Mouse (Mus musculus): ENCODE data around the gene Meltf. TPM values are rescaled to one million over a fixed set of nuclear protein-coding genes. Genes with fewer than 3 reads are reported as not detected.

Meltf gene
- polyA plus RNA-seq, 1 experiment from 2014 or later = 0.09 TPM

DNA sequence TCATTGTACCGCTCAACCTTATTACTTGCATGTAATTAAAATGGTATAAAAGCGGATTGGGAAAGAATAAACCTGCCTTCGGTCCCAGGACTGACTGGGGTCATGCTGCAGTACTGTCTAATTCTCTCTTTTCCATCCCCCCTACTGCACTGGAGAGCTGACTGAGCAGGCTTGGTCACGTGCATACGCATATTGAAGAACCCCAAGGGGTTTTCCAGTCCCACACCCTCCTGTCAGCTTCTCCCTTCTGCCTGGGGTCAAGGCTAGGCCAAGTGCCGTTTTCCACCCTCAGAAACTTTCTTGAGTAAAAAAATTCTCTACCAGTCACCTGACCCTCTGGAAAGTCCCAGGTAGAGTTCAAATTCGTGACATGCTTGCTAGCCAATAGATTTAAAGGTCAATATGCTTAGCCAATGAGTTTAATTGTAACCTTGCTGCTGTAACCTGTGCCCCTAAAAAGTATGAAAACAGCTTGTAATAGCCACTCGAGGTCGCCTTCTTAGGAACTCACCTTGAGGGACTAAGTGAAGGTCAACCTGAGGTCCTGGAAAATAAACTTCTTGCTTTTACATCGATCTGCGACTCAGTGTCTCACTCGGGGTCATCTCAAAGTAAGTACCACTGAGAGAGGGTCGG is 48.1 kb downstream of the Meltf start:
- no peak for ATAC-seq
- no peaks in the 10 kb centered on the region for H3K36me3 ChIP-seq (ENCODE audit: poor library complexity, severe bottlenecking)
- WGBS = 89% methylated on average over 13 of the region's 13 CpGs

GRCm38 (mm10) chr16:31927412-31927811 is 48.8 kb downstream of the Meltf start:
- 90% methylated on average over 5 of the region's 5 CpGs for WGBS
- H3K4me3 ChIP-seq = no peak overlapping the region
- no peak for ATAC-seq

More for the DNA sequence above, 48.1 kb downstream of the Meltf start:
- no peaks in the 10 kb centered on the region for H3K9me3 ChIP-seq (replicated peaks)
- H3K4me2 ChIP-seq = no peak overlapping the region
- H3K9ac ChIP-seq = no peak overlapping the region
- H3K4me3 ChIP-seq = no peak overlapping the region
- H3K4me1 ChIP-seq = no peaks in the 10 kb centered on the region
- H3K27me3 ChIP-seq = peaks cover 10% of the 10 kb centered on the region; the same call in 1 of the 2 replicates
- no peak overlapping the region for H3K27ac ChIP-seq

DNA sequence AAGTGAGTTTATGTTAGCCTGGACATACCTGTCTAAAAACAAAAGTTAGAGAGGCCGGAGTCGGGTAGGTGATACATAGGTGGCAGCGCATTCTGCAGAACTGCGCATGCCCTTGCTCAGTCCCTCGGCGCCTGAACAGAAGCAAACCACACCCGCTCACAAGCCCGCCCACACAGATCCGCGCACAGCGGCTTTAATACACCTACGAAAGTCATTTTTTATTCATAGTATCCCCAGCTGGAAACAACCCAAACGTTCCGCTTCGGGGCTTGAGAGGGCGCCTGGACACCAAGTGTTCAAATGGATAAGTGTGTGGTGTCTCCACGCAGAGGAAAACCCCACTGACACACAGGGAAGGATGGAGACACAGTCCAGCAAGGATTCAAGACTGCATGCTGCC is 52.7 kb downstream of the Meltf start:
- no peak overlapping the region for H3K4me3 ChIP-seq
- no peak for ATAC-seq
- no peak overlapping the region for H3K27ac ChIP-seq
- no peak overlapping the region for H3K4me2 ChIP-seq
- WGBS = 64% methylated on average over 17 of the region's 17 CpGs
- H3K9ac ChIP-seq = no peak overlapping the region
- no peaks in the 10 kb centered on the region for H3K9me3 ChIP-seq (replicated peaks)
- no peaks in the 10 kb centered on the region for H3K36me3 ChIP-seq (ENCODE audit: poor library complexity, severe bottlenecking)
- peaks cover 33% of the 10 kb centered on the region for H3K4me1 ChIP-seq
- peaks cover 38% of the 10 kb centered on the region for H3K27me3 ChIP-seq

More at GRCm38 (mm10) chr16:31927412-31927811, 48.8 kb downstream of the Meltf start:
- H3K9ac ChIP-seq = no peak overlapping the region
- no peak overlapping the region for H3K27ac ChIP-seq
- no peak overlapping the region for H3K4me2 ChIP-seq
- H3K9me3 ChIP-seq (replicated peaks) = no peaks in the 10 kb centered on the region
- peaks cover 10% of the 10 kb centered on the region; the same call in 1 of the 2 replicates for H3K27me3 ChIP-seq
- H3K36me3 ChIP-seq (ENCODE audit: poor library complexity, severe bottlenecking) = no peaks in the 10 kb centered on the region
- peaks cover 5% of the 10 kb centered on the region; the same call in 1 of the 2 replicates for H3K4me1 ChIP-seq

- Histone ChIP-seq H3K27me3 (peaks cover 44% of the 10 kb centered on the region), H3K9ac (0 out of 2 replicates have a peak overlapping the region, but pooled peaks have one; percentile 31), H3K36me3 (ENCODE audit: poor library complexity, severe bottlenecking) (no peaks in the 10 kb centered on the region), H3K4me2 (peak overlapping the region; percentile 77; the same call in 1 of the 2 replicates), H3K9me3 (replicated peaks) (no peaks in the 10 kb centered on the region), H3K4me1 (peaks cover 33% of the 10 kb centered on the region), H3K4me3 (0 out of 2 replicates have a peak overlapping the region, but pooled peaks have one; percentile 49), H3K27ac (peak overlapping the region; percentile 92; the same call in 1 of the 2 replicates)
- WGBS = 17% methylated on average over 5 of the region's 5 CpGs
- peak; percentile 1; the same call in 1 of the 2 replicates for ATAC-seq
Measured at GRCm38 (mm10) chr16:31932255-31932654, 53.6 kb downstream of the Meltf start.

DNA sequence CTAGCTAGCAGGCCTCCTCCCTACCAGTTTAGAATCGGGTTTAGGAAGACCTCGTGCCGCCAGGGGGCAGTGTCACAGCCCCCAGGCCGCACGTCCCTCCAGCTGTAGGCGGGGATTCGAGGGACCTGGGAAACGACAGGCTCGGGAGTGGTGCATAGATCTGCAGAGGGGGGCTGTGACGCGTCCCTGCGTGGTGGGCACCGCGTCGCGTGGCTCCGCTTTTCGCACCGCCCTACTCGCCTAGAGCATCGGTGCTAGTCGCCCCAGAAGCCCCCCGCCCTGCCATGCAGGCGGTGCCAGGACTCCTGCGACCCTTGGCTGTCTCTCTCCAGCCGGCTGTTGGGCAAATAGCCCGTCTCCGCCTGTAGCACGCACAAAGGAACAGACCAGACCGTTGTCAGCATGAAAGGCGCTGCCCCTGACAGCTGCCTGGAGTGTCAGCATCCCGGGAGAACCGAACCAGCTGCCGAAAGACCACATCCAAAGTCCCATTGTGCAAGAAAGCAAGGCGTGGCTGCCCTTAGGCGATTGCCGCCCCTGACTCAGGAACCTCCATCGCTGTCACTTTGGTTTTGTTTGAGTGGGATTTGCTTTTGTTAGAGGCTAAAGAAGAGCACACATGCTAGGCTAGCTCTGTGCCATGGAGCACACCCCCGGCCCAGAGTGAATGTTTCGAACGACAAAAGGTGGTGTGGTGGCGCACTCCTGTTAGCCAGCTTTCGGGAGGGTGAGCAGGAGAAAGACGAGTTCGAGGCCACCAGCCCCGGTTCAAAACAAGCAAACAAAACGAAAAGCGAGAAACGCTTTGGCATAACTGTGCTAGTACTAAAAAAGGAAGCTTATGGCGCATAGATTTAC is 54.5 kb downstream of the Meltf start:
- Histone ChIP-seq H3K27me3 (peaks cover 44% of the 10 kb centered on the region), H3K9ac (peak overlapping the region; percentile 73), H3K27ac (peak overlapping the region; percentile 92), H3K9me3 (replicated peaks) (no peaks in the 10 kb centered on the region), H3K36me3 (ENCODE audit: poor library complexity, severe bottlenecking) (no peaks in the 10 kb centered on the region), H3K4me2 (peak overlapping the region; percentile 77), H3K4me3 (peak overlapping the region; percentile 49), H3K4me1 (peaks cover 33% of the 10 kb centered on the region)
- ATAC-seq = peak; percentile 98
- WGBS = under 1% methylated on average over 50 of the region's 50 CpGs

DNA sequence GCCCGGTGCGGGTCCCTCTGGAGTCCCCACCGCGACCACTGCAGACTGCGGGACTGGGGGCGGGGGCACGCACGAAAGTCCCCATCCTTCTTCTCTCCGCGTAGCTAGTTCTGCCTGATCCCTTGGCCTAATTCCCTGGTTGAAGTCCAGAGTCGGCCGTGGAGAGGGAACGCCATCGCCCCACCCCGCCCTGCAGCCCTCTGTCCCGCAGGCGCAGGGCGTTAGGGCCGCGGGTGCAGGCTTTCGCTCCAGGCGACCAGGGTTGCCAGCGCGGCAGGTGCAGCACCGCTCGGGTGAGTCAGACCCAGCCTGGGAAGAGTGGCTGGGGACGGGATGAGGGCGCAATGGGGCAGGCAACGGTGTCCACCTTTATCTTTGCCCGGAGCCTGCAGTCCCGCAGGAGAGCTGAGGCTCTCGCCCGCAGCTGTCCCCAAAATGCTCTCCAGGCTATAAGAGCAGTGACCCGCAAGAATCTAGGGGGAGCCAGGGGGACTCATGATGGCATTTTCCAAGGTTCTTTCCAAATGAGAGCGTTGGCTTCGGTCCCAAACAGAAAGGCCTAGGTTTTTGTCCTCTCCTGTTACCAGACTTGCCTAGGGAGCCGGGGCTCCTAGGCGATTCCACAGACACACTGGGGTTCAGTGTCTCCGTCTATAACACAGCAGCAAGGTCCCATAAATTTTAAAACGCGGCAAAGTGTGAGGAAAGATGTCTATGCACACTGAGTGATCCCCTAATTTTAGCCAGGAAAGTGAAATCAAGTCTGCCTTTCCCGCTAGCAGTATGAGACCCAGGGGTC is 55.3 kb downstream of the Meltf start, which contains the start of gene Pigz:
Gene Pigz, plus strand, starts transcription at position 101 of the 799 bp plus-strand sequence.
- WGBS = 4% methylated on average over 42 of the region's 42 CpGs
- peaks cover 44% of the 10 kb centered on the region for H3K27me3 ChIP-seq
- H3K4me3 ChIP-seq = peak within 1 kb of the TSS; percentile 49
- 0 out of 2 replicates have a peak, but pooled peaks have one; percentile 12 for ATAC-seq
- H3K4me2 ChIP-seq = peak within 1 kb of the TSS; percentile 77
- peaks cover 33% of the 10 kb centered on the region for H3K4me1 ChIP-seq
- no peaks in the 10 kb centered on the region for H3K36me3 ChIP-seq (ENCODE audit: poor library complexity, severe bottlenecking)
- H3K27ac ChIP-seq = peak within 1 kb of the TSS; percentile 92
- peak within 1 kb of the TSS; percentile 73 for H3K9ac ChIP-seq
- H3K9me3 ChIP-seq (replicated peaks) = no peaks in the 10 kb centered on the region

DNA sequence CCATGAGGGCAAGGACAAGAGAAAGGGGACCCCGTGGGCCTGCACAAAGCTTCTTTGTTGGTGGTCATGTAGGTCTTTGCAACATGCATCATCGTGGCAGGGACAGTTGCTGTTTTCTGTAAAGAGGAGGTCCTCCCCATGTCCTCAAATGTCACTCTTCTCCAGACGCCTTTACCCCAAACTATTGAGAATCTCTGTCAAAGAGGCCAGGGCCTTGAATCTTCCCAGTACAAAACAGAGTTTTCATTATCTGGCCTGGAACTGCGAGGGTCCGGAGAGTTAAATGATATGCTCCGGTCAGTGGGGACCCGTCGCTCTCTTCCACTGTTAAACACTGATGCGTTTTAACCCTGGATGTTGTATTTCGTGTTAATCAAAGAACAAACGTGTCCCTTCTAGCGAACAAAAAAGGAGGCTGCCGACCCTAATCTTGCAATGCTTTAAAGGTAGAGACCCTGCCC is 56.0 kb downstream of the Meltf start:
- H3K27me3 ChIP-seq = peaks cover 44% of the 10 kb centered on the region
- no peaks in the 10 kb centered on the region for H3K36me3 ChIP-seq (ENCODE audit: poor library complexity, severe bottlenecking)
- peak overlapping the region; percentile 77 for H3K4me2 ChIP-seq
- no peaks in the 10 kb centered on the region for H3K9me3 ChIP-seq (replicated peaks)
- ATAC-seq = no peak
- H3K4me1 ChIP-seq = peaks cover 33% of the 10 kb centered on the region
- WGBS = 16% methylated on average over 13 of the region's 13 CpGs
- no peak overlapping the region; the same call in 1 of the 2 replicates for H3K27ac ChIP-seq
- peak overlapping the region; percentile 49 for H3K4me3 ChIP-seq
- H3K9ac ChIP-seq = peak overlapping the region; percentile 73

GRCm38 (mm10) chr16:31935091-31935979 is 56.7 kb downstream of the Meltf start:
- Histone ChIP-seq H3K9me3 (replicated peaks) (no peaks in the 10 kb centered on the region), H3K27ac (no peak overlapping the region), H3K36me3 (ENCODE audit: poor library complexity, severe bottlenecking) (no peaks in the 10 kb centered on the region), H3K27me3 (peaks cover 44% of the 10 kb centered on the region), H3K4me1 (peaks cover 33% of the 10 kb centered on the region), H3K4me2 (peak overlapping the region; percentile 77), H3K9ac (peak overlapping the region; percentile 52), H3K4me3 (peak overlapping the region; percentile 49)
- 4% methylated on average over 36 of the region's 36 CpGs for WGBS
- ATAC-seq = no peak

DNA sequence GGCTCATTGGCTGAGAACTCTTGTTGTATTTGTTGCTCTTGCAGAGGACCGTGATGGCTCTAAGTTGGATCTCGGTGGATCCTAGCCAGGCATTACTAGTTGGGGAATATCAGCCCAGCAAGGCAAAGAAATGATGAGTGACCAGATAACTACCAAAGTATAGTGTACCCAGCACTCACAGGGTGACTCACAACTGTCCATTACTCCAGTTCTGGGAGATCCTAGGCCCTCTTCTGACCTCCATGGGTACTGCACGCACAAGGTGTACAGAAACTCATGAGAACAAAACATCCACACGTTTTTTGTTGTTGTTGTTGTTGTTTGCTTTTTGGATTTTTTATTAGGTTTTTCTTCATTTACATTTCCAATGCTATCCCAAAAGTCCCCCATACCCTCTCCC is 58.0 kb downstream of the Meltf start:
- Histone ChIP-seq H3K36me3 (ENCODE audit: poor library complexity, severe bottlenecking) (no peaks in the 10 kb centered on the region), H3K27me3 (peaks cover 34% of the 10 kb centered on the region), H3K9ac (no peak overlapping the region), H3K4me2 (no peak overlapping the region), H3K27ac (no peak overlapping the region), H3K4me3 (no peak overlapping the region), H3K9me3 (replicated peaks) (no peaks in the 10 kb centered on the region), H3K4me1 (peaks cover 33% of the 10 kb centered on the region)
- 88% methylated on average over 4 of the region's 4 CpGs for WGBS
- no peak for ATAC-seq

- H3K27me3 ChIP-seq = peaks cover 31% of the 10 kb centered on the region
- ATAC-seq = no peak
- H3K4me3 ChIP-seq = no peak overlapping the region
- H3K4me2 ChIP-seq = no peak overlapping the region
- H3K27ac ChIP-seq = no peak overlapping the region
- H3K4me1 ChIP-seq = peaks cover 18% of the 10 kb centered on the region
- H3K9me3 ChIP-seq (replicated peaks) = no peaks in the 10 kb centered on the region
- no peaks in the 10 kb centered on the region for H3K36me3 ChIP-seq (ENCODE audit: poor library complexity, severe bottlenecking)
- no peak overlapping the region for H3K9ac ChIP-seq
- WGBS = 77% methylated on average over 6 of the region's 6 CpGs
Measured at GRCm38 (mm10) chr16:31938856-31939255, 60.2 kb downstream of the Meltf start.
